Mouse (Mus musculus) stomach, postnatal 0 days (tissue): ENCODE measurements around the gene Arfgef3.

Experiments used
- CTCF ChIP-seq: IDR thresholded peaks from 2 replicates; pipeline ENCODE4 v1.5.1; 2016; ENCODE audit warnings: antibody characterized with exemption, low read depth, mild to moderate bottlenecking, moderate library complexity
- EP300 ChIP-seq: optimal IDR thresholded peaks from 2 replicates; pipeline ENCODE3; 2016; ENCODE audit warnings: antibody characterized with exemption

DNA sequence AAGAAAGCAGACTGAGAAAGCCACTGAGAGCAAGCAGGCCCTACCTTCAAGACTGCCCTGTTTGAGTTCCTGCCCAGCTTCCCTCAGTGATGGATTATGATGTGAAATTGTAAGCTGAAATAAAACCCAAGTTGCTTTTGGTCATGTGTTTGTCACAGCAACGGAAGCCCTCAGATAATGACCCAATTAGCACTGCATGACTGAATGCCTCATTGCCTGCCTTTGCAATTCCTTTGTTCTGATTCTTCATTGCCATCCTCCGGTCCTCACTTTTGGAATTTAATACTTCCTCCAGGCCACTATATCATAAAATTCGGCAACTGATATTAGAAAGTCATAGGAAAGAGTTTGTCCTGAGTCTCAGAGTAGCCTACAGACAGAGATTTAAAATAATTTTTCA lies 33.8 kb upstream of the Arfgef3 start:
- TF ChIP-seq EP300 (no peak), CTCF (no peak)
